Mouse (Mus musculus) central nervous system, embryonic 11.5 days (tissue): Measurements from ENCODE around the gene Eif4e. TPM values are rescaled to one million over a fixed set of nuclear protein-coding genes. Genes with fewer than 3 reads are reported as not detected.

Experiments used
- polyA plus RNA-seq: library from polyadenylated mRNA; depleted of rRNA; stranded (reverse); fragments of >200 nt; gene quantifications from 2 replicates; pipeline ENCODE4 v1.2.3, GENCODE M21; 2012; rRNA removed

The Eif4e gene
- 282 and 319 TPM in 2 replicates for polyA plus RNA-seq

DNA sequence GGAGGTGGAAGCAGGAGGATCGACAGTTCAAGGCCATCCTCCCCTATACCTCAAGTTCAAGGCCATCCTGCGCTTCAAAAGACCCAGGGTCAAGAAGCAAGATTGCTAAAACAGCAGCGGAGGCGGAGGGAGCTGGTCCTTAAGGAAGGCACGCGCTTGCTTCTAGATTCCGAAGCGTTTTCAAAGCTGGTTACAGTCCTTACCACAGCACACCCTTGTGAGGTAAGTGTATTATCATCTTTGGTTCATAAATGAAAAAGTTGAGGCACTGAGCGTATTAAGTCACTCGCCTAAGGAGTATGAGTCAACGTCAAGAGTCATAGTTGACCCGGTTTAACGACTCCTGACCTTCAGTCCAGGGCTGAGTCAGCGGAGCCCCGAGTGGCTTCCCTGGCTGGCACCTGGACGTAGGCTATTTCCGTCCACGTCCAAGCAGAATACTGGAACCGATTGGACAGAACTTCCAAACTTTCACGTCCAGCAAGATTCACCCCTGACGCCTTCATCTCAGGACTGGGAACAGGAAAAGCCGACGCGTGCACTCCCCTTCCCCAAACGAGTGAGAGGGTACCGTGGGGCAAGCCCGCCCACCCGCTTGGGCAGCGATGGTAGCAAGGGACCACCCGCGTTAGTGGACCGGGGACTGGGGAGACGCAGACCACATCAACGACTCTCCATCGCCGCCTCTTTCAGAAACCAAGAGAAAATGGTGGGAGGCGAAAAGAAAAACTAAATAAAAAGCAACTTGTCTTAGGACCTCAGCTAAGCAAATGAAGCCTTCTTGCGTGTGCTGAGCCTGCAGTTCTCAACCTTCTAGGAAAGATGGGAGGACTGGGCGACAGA is at the start of gene Eif4e:
Gene Eif4e (plus strand): TSS at position 107 of the 843 bp plus-strand sequence.

DNA sequence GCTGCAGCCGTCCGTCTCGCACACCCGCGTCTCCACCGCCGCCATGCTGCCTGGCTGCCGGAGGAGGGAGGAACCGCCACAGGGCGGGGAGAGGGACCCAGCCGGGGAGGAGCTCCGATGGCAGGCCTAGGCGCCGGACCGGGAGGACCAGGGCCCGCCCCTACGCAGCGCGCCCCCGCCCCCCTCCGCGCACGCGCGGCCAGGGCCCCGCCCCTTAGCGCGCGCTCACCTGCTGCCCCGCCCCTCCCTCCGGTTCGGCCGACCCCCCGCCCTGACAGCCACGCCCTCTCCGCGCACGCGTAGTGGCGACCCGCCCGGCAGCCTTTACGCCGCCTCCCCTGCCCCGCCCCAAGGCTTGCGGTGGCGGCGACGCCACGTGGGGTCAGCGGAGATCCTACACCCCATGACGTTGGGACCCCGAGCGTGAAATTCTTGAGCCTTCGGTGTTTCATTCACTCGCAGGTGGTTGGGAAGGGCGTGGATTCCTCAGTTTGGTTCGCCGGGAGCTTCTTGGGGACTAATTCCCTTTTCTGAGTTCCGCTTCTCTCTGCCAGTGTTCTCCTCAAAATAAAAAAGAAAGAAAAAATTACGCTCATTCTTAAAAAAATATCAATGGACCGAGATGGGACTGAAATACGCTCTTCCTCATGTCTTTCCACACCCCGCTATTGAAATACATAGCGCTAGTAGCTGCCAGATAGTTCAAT is 36.5 kb upstream of the Eif4e start, which contains the start of gene Metap1:
Gene Metap1 (minus strand): TSS at position 189 of the 707 bp plus-strand sequence.

Other genes starting within 250 kb of the Eif4e start
- gene Adh6a, start 212.9 kb upstream of the Eif4e start, polyA plus RNA-seq, result not detected in 2 replicates
- gene Adh6b, start 184.4 kb upstream of the Eif4e start, polyA plus RNA-seq, result 0.31 and 0.35 TPM in 2 replicates
- not detected in 2 replicates for gene Adh4, start 110.7 kb upstream of the Eif4e start, polyA plus RNA-seq
- gene Adh5, start 83.1 kb upstream of the Eif4e start, polyA plus RNA-seq, result 171 and 256 TPM in 2 replicates
- 61.0 and 74.3 TPM in 2 replicates for gene Metap1, start 36.7 kb upstream of the Eif4e start, polyA plus RNA-seq
- gene Tspan5, start 216.0 kb downstream of the Eif4e start, polyA plus RNA-seq, result 30.3 and 38.2 TPM in 2 replicates